Mouse (Mus musculus) embryonic facial prominence, embryonic 12.5 days (tissue): ENCODE data around the gene Gabra5. TPM values are rescaled to one million over a fixed set of nuclear protein-coding genes. Genes with fewer than 3 reads are reported as not detected.

Experiments
- ATAC-seq: fragments of 200-750 bp; cut with Nextera tagmentation; 2 replicates; pipeline ENCODE4 v1.8.0; 2017; ENCODE audit not compliant: insufficient number of reproducible peaks, insufficient read depth, low FRiP score, low TSS enrichment
- H3K27ac ChIP-seq: fragments of 300-500 bp; sonication (generic); 2 replicates; pipeline ENCODE4 v1.5.1; 2016; ENCODE audit warnings: mild to moderate bottlenecking
- H3K27me3 ChIP-seq: fragments of 300-500 bp; sonication (generic); 2 replicates; pipeline ENCODE4 v1.6.1; 2016; ENCODE audit warnings: mild to moderate bottlenecking, moderate library complexity
- H3K36me3 ChIP-seq: fragments of 300-500 bp; sonication (generic); 2 replicates; pipeline ENCODE4 v1.6.1; 2016; ENCODE audit warnings: mild to moderate bottlenecking
- H3K4me1 ChIP-seq: fragments of 300-500 bp; sonication (generic); 2 replicates; pipeline ENCODE4 v1.6.1; 2016
- H3K4me2 ChIP-seq: fragments of 300-500 bp; sonication (generic); replicated peaks from 2 replicates; pipeline ENCODE4 v1.6.1; 2016; ENCODE audit warnings: mild to moderate bottlenecking, moderate library complexity
- H3K4me3 ChIP-seq: fragments of 300-500 bp; sonication (generic); 2 replicates; pipeline ENCODE4 v1.5.1; 2016; ENCODE audit warnings: mild to moderate bottlenecking
- H3K9ac ChIP-seq: fragments of 300-500 bp; sonication (generic); 2 replicates; pipeline ENCODE4 v1.6.1; 2016; ENCODE audit warnings: mild to moderate bottlenecking, moderate library complexity
- H3K9me3 ChIP-seq: fragments of 300-500 bp; sonication (generic); 2 replicates; pipeline ENCODE4 v1.6.1; 2016; ENCODE audit warnings: mild to moderate bottlenecking, moderate library complexity
- WGBS: fragments of 180-500 bp; shearing (Covaris S2); methylation state at CpG from one replicate; pipeline ENCODE4 v1.1.7; 2016; 5-methylcytosine and 5-hydroxymethylcytosine counted together
- polyA plus RNA-seq: library from polyadenylated mRNA; unstranded; fragments of >200 nt; fragmentation: Nextera tagmentation; extraction: Ambion mirVana; gene quantifications from 2 replicates; pipeline ENCODE4 v1.2.1, GENCODE M21; 2016

The Gabra5 gene
- polyA plus RNA-seq = 0.63 and 0.89 TPM in 2 replicates

DNA sequence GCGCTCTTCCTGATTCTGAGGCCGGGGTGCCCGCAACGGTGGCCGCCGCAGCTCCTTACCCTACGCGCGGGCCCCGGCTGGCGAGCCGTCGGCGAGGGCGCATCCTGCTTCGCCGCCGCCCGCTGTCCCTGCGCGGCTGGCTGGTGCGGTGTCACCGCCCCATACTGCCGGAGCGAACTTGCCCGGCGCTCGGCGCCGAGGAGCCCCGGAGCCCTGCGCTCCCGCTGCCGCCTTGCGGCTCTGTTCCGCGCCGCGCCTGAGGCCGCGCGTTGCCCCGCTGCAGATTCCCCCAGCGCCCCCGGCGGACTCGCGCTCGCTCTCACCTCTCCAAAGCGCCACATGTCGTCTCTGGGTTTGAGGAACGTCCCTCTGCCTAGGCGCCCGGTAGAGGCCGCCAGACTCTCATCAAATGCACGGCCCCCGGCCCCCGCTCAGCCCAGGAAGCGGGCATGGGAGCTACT lies at the start of gene Gabra5:
Gabra5 (minus strand) TSS at position 379 of the 461 bp plus-strand sequence.
- WGBS = under 1% methylated on average over 58 of the region's 59 CpGs

DNA sequence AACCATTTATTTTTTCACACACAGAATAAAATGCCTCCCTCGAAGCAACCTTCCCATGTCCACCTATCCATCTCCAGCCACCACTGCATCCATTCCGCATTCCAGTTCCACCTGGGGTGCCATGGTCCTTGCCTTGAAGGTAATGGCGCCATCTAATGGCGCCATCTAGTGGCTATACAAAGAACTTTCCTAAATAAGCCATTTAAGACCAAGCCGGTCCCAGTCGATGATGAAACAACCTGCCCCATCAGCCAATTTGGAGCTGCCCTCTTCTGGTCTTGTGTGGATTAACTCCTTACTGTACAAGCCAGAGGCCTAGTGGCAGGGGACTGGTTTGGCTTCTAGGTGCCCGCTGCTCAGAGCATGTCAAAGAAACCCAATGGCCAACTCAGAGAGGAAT lies 28.7 kb upstream of the Gabra5 start:
- Histone ChIP-seq H3K9ac (no peak overlapping the region), H3K27me3 (no peaks in the 10 kb centered on the region), H3K4me3 (no peak overlapping the region), H3K36me3 (no peaks in the 10 kb centered on the region), H3K4me1 (no peaks in the 10 kb centered on the region), H3K4me2 (no peak overlapping the region), H3K9me3 (no peaks in the 10 kb centered on the region), H3K27ac (no peak overlapping the region)
- WGBS = 22% methylated on average over 7 of the region's 7 CpGs
- ATAC-seq = no peak

More for the DNA sequence above, at the start of gene Gabra5:
- Histone ChIP-seq H3K4me3 (peak within 1 kb of the TSS; percentile 47), H3K4me1 (peaks cover 10% of the 10 kb centered on the region; the same call in 1 of the 2 replicates), H3K27ac (no peak within 1 kb of the TSS), H3K27me3 (peaks cover 56% of the 10 kb centered on the region), H3K9ac (0 out of 2 replicates have a peak within 1 kb of the TSS, but pooled peaks have one; percentile 30), H3K9me3 (no peaks in the 10 kb centered on the region), H3K36me3 (no peaks in the 10 kb centered on the region), H3K4me2 (peak within 1 kb of the TSS; percentile 82)
- ATAC-seq = peak; percentile 80

DNA sequence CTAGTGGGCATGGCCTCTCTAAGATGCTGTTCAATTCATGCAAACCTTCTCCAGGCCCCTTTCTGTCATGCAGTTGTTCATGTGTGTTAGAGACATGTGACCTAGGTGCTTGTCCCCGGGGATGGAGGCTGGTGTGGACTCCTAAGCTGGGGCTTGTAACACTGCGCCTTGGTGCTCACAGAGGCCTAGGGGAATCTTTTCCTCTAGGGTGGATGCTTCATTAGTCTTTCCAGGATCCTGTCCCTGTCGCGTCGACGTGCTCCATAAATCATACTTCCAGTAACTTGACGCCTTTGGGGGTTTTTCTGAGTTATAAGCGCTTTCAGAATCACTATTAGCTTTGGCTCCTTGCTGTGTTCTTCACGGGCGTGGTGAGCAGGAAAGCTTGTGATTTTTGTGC lies 22.8 kb upstream of the Gabra5 start:
- H3K27me3 ChIP-seq = no peaks in the 10 kb centered on the region
- no peaks in the 10 kb centered on the region for H3K9me3 ChIP-seq
- no peaks in the 10 kb centered on the region for H3K4me1 ChIP-seq
- ATAC-seq = no peak
- H3K4me3 ChIP-seq = no peak overlapping the region
- 79% methylated on average over 10 of the region's 10 CpGs for WGBS
- no peaks in the 10 kb centered on the region for H3K36me3 ChIP-seq
- no peak overlapping the region for H3K27ac ChIP-seq
- no peak overlapping the region for H3K4me2 ChIP-seq
- no peak overlapping the region for H3K9ac ChIP-seq

DNA sequence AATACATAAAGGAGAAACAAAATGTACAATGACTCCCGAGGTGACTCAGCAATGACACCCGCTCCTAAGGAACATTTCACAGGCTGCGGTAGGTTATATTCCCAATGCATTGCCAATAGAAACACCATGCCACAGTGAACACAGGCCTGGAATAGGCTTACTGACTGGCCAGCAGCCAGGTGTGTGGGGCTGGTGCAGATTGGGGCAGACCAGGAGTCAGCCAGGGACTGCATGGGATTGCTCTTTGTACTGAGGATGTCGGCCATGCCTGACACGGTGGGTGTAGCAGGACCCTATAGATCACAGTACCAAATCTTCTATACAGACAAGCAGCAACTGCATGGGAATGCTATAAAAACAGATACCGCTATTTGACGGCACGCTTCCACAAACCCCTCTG lies 20.1 kb upstream of the Gabra5 start:
- Histone ChIP-seq H3K4me1 (no peaks in the 10 kb centered on the region), H3K27ac (no peak overlapping the region)
- 89% methylated on average over 8 of the region's 8 CpGs for WGBS

DNA sequence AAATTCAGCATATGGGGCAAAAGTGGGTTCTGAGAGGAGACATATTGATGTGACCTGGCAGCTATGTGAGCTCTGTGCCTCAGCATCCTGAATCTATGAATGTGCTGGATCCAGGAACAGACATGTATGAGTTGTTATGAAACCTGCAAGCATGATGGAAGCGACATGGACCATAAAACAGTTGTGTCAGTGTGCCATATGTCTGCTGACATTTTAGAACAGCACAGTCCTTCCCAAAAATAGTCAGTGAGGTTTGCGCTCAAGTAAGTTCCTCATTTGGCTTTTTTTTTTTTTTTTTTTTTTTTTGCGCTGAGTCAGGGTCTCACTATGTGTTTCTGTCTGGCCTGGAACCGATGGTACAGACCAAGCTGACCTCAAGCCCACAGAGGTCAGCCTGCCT lies 19.6 kb upstream of the Gabra5 start:
- H3K9ac ChIP-seq = no peak overlapping the region
- H3K4me1 ChIP-seq = no peaks in the 10 kb centered on the region
- H3K9me3 ChIP-seq = no peaks in the 10 kb centered on the region
- 85% methylated on average over 4 of the region's 4 CpGs for WGBS
- no peak overlapping the region for H3K4me3 ChIP-seq
- no peaks in the 10 kb centered on the region for H3K27me3 ChIP-seq
- no peak for ATAC-seq
- H3K27ac ChIP-seq = no peak overlapping the region
- no peak overlapping the region for H3K4me2 ChIP-seq
- no peaks in the 10 kb centered on the region for H3K36me3 ChIP-seq

More for the DNA sequence above, 20.1 kb upstream of the Gabra5 start:
- Histone ChIP-seq H3K36me3 (no peaks in the 10 kb centered on the region), H3K4me2 (no peak overlapping the region), H3K4me3 (no peak overlapping the region), H3K27me3 (no peaks in the 10 kb centered on the region), H3K9ac (no peak overlapping the region), H3K9me3 (no peaks in the 10 kb centered on the region)
- no peak for ATAC-seq

DNA sequence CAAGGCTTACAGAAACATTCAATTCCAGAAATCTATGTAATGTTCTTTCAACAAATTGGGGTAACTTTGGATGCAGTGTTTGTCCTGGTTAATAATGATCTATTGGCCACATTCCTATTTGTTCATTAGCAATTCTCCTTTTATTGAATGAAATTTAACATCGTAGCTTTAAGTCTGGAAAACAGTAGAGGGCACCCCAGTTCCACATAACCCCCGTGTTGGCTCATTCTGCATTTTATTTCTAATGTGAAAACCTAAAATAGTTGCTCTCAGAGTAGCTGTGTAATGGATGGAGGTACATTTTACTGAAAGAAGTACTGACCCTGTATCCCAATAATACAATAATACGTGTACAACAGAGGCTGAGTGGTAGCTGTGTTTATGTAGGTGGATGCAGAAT lies 3.1 kb upstream of the Gabra5 start:
- 30% methylated on average over 3 of the region's 3 CpGs for WGBS
- H3K9ac ChIP-seq = no peak overlapping the region
- H3K27me3 ChIP-seq = peaks cover 40% of the 10 kb centered on the region
- H3K27ac ChIP-seq = no peak overlapping the region
- H3K9me3 ChIP-seq = no peaks in the 10 kb centered on the region
- H3K36me3 ChIP-seq = no peaks in the 10 kb centered on the region
- no peak for ATAC-seq
- H3K4me1 ChIP-seq = peaks cover 10% of the 10 kb centered on the region; the same call in 1 of the 2 replicates
- H3K4me2 ChIP-seq = no peak overlapping the region
- H3K4me3 ChIP-seq = no peak overlapping the region

DNA sequence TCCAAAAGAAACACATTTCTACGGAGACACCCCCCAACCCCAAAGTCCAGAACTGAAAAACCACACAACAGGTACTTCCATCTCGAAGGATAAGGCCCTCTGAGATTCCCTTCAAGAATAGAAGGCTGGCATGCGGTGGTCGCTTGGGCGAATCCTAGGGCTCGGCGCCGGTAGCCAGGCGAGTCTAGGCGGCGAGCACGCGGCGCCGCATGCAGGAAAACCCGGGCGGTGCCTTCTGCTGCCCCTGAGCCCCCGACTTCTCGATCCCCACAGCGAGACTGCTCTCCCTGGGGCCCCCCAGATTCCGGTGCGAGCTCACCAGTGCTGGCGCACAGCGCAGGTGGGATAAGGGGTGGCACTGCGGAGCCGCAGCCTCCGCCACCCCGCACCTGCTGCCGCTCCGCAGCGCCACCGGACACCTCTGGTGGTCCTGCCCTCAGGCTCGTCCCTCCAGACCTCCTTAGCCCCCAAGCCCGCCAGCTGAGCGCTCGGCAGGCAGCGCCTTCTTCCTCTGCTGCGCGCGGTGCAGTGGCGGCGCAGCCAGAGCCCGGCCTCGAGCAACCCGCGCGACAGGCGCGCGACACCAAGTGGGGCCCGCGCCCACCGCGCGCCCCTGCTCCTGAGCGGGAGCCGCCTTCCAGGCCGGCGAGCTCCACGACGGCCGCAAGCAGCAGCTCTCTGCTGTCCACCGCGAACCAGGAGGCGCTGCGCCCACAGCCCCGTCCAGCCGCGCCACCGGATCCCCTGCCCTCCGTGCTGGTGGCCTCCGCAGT lies 813 bp downstream of the Gabra5 start:
- Histone ChIP-seq H3K27me3 (peaks cover 56% of the 10 kb centered on the region), H3K9me3 (no peaks in the 10 kb centered on the region), H3K4me2 (peak overlapping the region; percentile 82), H3K4me3 (peak overlapping the region; percentile 47), H3K27ac (no peak overlapping the region), H3K4me1 (peaks cover 10% of the 10 kb centered on the region; the same call in 1 of the 2 replicates), H3K9ac (0 out of 2 replicates have a peak overlapping the region, but pooled peaks have one; percentile 30), H3K36me3 (no peaks in the 10 kb centered on the region)
- ATAC-seq = peak; percentile 44
- WGBS = 1% methylated on average over 60 of the region's 72 CpGs

DNA sequence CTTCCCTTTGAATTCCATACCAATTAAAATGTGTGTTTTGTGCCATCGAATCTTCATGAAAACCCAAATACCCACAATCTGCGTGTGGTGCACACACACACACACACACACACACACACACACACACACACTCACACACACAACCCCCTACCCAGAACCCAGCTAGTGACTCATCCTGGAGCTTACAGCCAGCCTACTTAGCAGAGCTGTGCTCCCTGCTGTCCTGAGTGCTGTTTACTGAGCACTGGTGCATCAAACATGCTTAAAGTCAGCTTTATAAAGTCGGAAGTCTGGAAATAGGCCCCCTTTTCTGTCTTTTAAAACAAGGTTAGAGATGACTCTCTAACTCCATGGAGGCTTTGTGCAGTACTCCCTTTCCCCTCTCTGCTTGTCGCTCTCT lies 7.0 kb downstream of the Gabra5 start:
- no peak overlapping the region for H3K4me2 ChIP-seq
- 74% methylated on average over 4 of the region's 4 CpGs for WGBS
- H3K36me3 ChIP-seq = no peaks in the 10 kb centered on the region
- ATAC-seq = no peak
- H3K27ac ChIP-seq = no peak overlapping the region
- peaks cover 14% of the 10 kb centered on the region for H3K27me3 ChIP-seq
- H3K4me3 ChIP-seq = no peak overlapping the region
- no peaks in the 10 kb centered on the region for H3K4me1 ChIP-seq
- no peaks in the 10 kb centered on the region for H3K9me3 ChIP-seq
- H3K9ac ChIP-seq = no peak overlapping the region

DNA sequence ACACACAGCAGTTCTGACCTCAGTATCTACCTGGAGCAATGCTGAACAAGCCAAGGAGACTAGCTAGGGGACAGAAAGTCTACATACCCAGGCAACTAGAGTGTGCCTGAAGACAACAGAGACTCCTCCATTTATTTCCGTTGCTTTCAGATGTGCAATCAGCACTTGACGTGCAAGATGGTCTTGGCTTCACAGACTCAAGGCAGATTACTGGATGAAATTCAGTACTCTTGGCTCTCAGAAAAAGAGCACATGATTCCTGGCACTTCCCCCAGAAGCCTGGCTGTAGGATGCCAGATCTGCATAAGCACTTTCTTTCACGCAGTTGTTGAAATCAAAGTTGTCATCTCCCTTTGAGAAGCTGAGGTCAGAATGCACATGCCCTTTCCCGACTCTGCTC lies 18.1 kb downstream of the Gabra5 start:
- ATAC-seq = no peak
- Histone ChIP-seq H3K9ac (no peak overlapping the region), H3K36me3 (no peaks in the 10 kb centered on the region), H3K4me1 (no peaks in the 10 kb centered on the region), H3K4me3 (no peak overlapping the region), H3K9me3 (no peaks in the 10 kb centered on the region), H3K4me2 (no peak overlapping the region), H3K27ac (no peak overlapping the region), H3K27me3 (no peaks in the 10 kb centered on the region)
- 75% methylated on average over 4 of the region's 4 CpGs for WGBS

DNA sequence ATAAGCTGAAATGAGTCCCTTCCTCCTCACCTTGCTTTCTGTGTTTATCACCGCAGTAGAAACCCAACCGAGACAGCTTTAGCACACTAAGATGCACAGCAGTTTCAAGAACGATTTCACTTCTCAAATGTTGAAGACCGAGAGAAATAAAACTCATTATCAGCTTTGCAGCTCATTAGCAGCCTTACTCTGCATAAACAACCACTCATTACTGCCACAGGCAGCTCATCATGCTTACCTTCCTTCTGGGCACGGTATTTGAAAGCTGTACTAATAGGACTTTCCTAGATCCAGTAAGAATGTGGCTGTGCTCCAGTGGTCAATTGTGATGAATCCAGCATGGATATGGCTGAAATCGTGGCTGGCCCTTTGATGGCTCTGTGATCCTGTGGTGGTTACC lies 23.0 kb downstream of the Gabra5 start:
- no peaks in the 10 kb centered on the region for H3K36me3 ChIP-seq
- H3K4me1 ChIP-seq = no peaks in the 10 kb centered on the region
- no peak overlapping the region for H3K4me3 ChIP-seq
- no peak overlapping the region for H3K9ac ChIP-seq
- no peaks in the 10 kb centered on the region for H3K27me3 ChIP-seq
- 78% methylated on average over 6 of the region's 6 CpGs for WGBS
- no peaks in the 10 kb centered on the region for H3K9me3 ChIP-seq
- H3K27ac ChIP-seq = no peak overlapping the region
- no peak for ATAC-seq
- H3K4me2 ChIP-seq = no peak overlapping the region

DNA sequence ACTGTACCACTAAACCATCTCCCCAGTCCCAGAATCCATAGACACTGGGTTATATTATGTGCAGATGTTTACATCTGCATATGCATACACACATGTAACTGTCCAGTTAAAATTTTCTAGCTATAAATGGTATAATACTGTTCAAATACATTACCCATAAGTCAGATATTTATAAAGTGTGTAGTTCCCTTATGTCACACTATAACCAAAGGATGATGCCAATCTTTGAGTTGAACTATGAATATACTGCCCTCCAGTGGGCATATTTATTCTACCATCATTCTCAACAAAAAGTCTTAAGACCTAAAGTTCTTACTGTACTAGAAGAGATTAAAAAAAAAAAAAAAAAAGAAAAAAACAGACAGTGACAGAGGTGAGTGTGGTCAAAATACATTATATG lies 27.0 kb downstream of the Gabra5 start:
- H3K27ac ChIP-seq = no peak overlapping the region
- no peaks in the 10 kb centered on the region for H3K27me3 ChIP-seq
- H3K4me3 ChIP-seq = no peak overlapping the region
- no peak for ATAC-seq
- H3K4me1 ChIP-seq = no peaks in the 10 kb centered on the region
- H3K9ac ChIP-seq = no peak overlapping the region
- no peaks in the 10 kb centered on the region for H3K9me3 ChIP-seq
- no peak overlapping the region for H3K4me2 ChIP-seq
- H3K36me3 ChIP-seq = no peaks in the 10 kb centered on the region

DNA sequence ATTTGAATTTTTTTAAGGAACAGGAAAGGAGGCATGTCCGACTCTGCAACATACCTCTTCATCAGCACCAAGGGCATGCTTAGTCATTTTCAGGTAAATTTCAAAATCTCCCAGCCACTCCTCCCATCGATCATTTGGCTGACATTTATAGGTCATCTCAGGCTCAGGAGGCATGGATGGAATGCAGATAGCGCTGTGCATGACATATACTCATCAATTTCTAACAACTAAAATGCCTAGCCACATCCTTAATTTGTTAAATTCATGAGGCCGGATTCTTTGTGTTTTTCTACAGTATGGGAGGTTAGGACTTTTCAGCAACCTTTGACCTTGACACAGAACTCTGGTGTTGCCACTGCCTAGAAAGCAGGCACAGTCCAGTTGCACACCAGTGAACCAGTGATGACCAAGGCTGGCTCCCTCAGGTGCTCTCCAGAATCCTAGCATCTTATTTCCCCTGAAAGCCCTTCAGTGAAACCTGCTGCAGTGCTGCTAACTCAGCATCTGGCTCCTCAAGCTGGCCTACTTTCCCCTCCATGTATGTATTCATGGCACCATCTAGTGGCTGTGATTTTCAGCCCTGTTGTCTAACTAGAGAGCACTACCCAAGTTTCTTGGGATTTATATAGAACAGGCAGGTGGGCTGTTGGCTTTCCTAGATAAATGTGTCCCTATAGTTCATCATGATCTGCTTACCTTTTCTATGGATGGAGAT lies 35.9 kb downstream of the Gabra5 start:
- H3K27me3 ChIP-seq = no peaks in the 10 kb centered on the region
- no peak for ATAC-seq
- H3K27ac ChIP-seq = no peak overlapping the region
- no peaks in the 10 kb centered on the region for H3K4me1 ChIP-seq
- WGBS = 76% methylated on average over 4 of the region's 4 CpGs
- H3K36me3 ChIP-seq = no peaks in the 10 kb centered on the region
- no peaks in the 10 kb centered on the region for H3K9me3 ChIP-seq
- no peak overlapping the region for H3K4me3 ChIP-seq
- H3K4me2 ChIP-seq = no peak overlapping the region
- H3K9ac ChIP-seq = no peak overlapping the region
